Mouse (Mus musculus) liver, adult 2 months (tissue): ENCODE measurements around the gene Rad51b. TPM values are rescaled to one million over a fixed set of nuclear protein-coding genes. Genes with fewer than 3 reads are reported as not detected.
A peak's percentile ranks its signal among the peaks of the same experiment; 100 is the strongest.

Experiments
- DNase-seq: peaks from one replicate; pipeline ENCODE4 v3.0.0-alpha.2; 2011; ENCODE audit warnings: low read depth, low spot score; ENCODE audit errors: extremely low read depth
- H3K27ac ChIP-seq: fragments of 200-500 bp; replicated peaks from 2 replicates; pipeline ENCODE4 v1.5.1; 2012; ENCODE audit warnings: low read depth, mild to moderate bottlenecking, control low read depth, inconsistent platforms, low read length; ENCODE audit not compliant: insufficient read depth
- H3K27me3 ChIP-seq: fragments of 200-500 bp; 2 replicates; pipeline ENCODE4 v1.6.1; 2012; ENCODE audit warnings: mild to moderate bottlenecking, moderate library complexity, low read length, inconsistent platforms; ENCODE audit not compliant: control insufficient read depth, insufficient read depth
- H3K36me3 ChIP-seq: fragments of 200-500 bp; 2 replicates; pipeline ENCODE4 v1.6.1; 2012; ENCODE audit warnings: low read length, inconsistent platforms; ENCODE audit not compliant: control insufficient read depth, insufficient read depth
- H3K4me1 ChIP-seq: fragments of 200-500 bp; 2 replicates; pipeline ENCODE4 v1.6.1; 2011; ENCODE audit warnings: low read length; ENCODE audit not compliant: control insufficient read depth, insufficient read depth
- H3K4me3 ChIP-seq: fragments of 200-500 bp; 2 replicates; pipeline ENCODE4 v1.5.1; 2011; ENCODE audit warnings: low read depth, mild to moderate bottlenecking, control low read depth, low read length, moderate library complexity; ENCODE audit not compliant: insufficient read depth
- H3K79me2 ChIP-seq: fragments of 200-500 bp; 2 replicates; pipeline ENCODE4 v1.6.1; 2012; ENCODE audit warnings: inconsistent platforms, mild to moderate bottlenecking, low read length, moderate library complexity; ENCODE audit not compliant: control insufficient read depth, insufficient read depth
- H3K9ac ChIP-seq: fragments of 200-500 bp; 2 replicates; pipeline ENCODE4 v1.6.1; 2012; ENCODE audit warnings: low read depth, mild to moderate bottlenecking, control low read depth, inconsistent platforms, low read length
- CTCF ChIP-seq: fragments of 200-500 bp; IDR thresholded peaks from 2 replicates; pipeline ENCODE4 v1.5.1; 2011; ENCODE audit warnings: low read depth, low read length, control low read depth
- POLR2A ChIP-seq: fragments of 200-500 bp; IDR thresholded peaks from 2 replicates; pipeline ENCODE4 v1.6.1; 2011; ENCODE audit warnings: low read length, control low read depth; ENCODE audit not compliant: insufficient read depth; ENCODE audit errors: extremely low read depth
- WGBS: fragments of 180-500 bp; shearing (Covaris S2); methylation state at CpG from one replicate; pipeline ENCODE4 v1.1.7; 2018; 5-methylcytosine and 5-hydroxymethylcytosine counted together
- polyA plus RNA-seq: library from polyadenylated mRNA; depleted of rRNA; stranded (reverse); fragments of >200 nt; gene quantifications from 2 replicates; pipeline ENCODE4 v1.2.3, GENCODE M21; 2012
- total RNA-seq: library from RNA; depleted of rRNA; stranded (reverse); fragments of >200 nt; gene quantifications from 2 replicates; pipeline ENCODE4 v1.2.3, GENCODE M21; 2014

Gene Rad51b
- total and polyA plus RNA-seq, 2 experiments: 0.55 to 1.7 TPM

GRCm38 (mm10) chr12:79663893-79664574 lies 367.0 kb downstream of the Rad51b start:
- Histone ChIP-seq H3K9ac (no peak overlapping the region), H3K4me3 (no peak overlapping the region), H3K4me1 (no peaks in the 10 kb centered on the region), H3K27me3 (no peaks in the 10 kb centered on the region), H3K27ac (no peak overlapping the region), H3K36me3 (no peaks in the 10 kb centered on the region), H3K79me2 (no peaks in the 10 kb centered on the region)
- DNase-seq: no peak
- 83% methylated on average over 7 of the region's 7 CpGs for WGBS
- no peak for TF ChIP-seq CTCF
- no peak for TF ChIP-seq POLR2A

DNA sequence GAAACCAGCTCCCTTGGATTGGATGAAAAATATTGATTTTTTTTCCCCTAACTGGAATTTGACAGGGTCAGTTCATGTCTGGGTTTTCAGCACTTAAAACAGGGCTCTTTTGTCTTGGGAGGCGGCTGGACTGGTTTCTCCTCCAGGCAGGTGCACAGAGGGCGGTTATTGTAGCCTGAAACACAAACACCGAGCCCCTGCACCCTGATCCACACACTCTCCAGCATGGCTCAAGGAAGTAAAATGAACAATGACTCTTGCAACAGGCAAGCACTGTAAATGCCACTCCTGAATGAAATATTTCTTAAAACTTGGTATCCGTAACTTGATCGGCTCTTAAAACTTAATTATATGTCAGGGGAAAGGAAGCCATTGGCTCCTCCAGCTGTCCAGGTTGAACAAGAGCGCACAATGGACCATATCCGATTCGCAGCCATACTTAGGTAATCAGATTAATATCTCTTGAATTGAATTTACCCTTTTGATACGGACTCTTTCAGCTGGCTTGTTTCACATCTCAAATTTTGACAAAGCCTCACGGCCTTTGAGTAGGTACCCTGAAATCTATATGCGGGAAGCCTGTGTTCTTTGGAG lies 377.9 kb downstream of the Rad51b start:
- H3K27me3 ChIP-seq: no peaks in the 10 kb centered on the region
- H3K4me3 ChIP-seq: no peak overlapping the region
- H3K9ac ChIP-seq: no peak overlapping the region
- peaks cover 4% of the 10 kb centered on the region for H3K4me1 ChIP-seq
- no peak for TF ChIP-seq POLR2A
- TF ChIP-seq CTCF: no peak
- H3K36me3 ChIP-seq: no peaks in the 10 kb centered on the region
- H3K79me2 ChIP-seq: no peaks in the 10 kb centered on the region
- peak; percentile 61 for DNase-seq
- H3K27ac ChIP-seq: peak overlapping the region; percentile 97
- WGBS: 43% methylated on average over 11 of the region's 11 CpGs

GRCm38 (mm10) chr12:79675440-79676176 lies 378.5 kb downstream of the Rad51b start:
- Histone ChIP-seq H3K36me3 (no peaks in the 10 kb centered on the region), H3K27me3 (no peaks in the 10 kb centered on the region), H3K4me3 (peak overlapping the region; percentile 5; the same call in 1 of the 2 replicates), H3K9ac (peak overlapping the region; percentile 51; the same call in 1 of the 2 replicates), H3K79me2 (no peaks in the 10 kb centered on the region), H3K27ac (peak overlapping the region; percentile 97), H3K4me1 (peaks cover 4% of the 10 kb centered on the region)
- no peak for TF ChIP-seq CTCF
- no peak for TF ChIP-seq POLR2A
- DNase-seq: peak; percentile 90
- 12% methylated on average over 13 of the region's 13 CpGs for WGBS

DNA sequence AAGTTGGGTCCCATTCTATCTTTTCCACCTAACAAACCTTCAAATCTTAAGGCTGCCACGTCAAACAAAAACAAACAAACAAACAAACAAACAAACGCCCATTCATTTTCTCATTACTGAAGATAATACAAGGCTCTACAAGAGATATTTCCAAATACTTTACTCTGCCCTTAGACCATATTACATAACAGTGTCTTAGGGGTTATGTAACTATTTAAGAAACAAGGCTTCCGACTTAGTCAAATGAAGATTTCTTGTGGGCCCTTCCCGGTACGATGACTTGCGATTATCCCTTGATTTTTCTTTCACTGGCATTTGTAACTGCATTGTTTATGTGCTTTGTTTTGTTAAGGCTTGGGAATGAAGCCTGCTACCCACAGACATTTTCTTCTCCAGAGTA lies 379.2 kb downstream of the Rad51b start:
- Histone ChIP-seq H3K27ac (peak overlapping the region; percentile 97), H3K9ac (peak overlapping the region; percentile 16; the same call in 1 of the 2 replicates), H3K79me2 (no peaks in the 10 kb centered on the region), H3K27me3 (no peaks in the 10 kb centered on the region), H3K4me3 (no peak overlapping the region), H3K4me1 (peaks cover 4% of the 10 kb centered on the region), H3K36me3 (no peaks in the 10 kb centered on the region)
- TF ChIP-seq POLR2A: no peak
- TF ChIP-seq CTCF: no peak
- DNase-seq: peak; percentile 61
- 64% methylated on average over 6 of the region's 6 CpGs for WGBS

DNA sequence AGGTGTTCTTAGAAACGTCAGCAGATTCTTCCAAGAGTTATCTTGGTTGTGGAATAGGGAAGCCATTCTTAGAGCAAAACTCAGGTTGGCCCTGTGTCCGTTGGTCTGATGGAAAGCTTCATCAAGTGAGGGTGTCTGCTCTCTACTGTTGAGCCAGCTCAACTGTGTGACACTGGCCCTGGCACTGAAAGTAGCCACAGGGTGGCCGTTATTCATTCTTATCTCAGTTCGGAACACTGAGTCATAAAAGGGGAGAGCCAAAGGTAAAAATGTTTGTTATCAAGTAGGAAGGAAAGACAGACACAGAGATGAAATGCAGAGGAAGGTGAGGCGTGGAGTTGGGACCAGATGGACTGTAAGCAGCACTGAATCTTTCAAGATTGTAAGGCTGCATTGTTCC lies 379.8 kb downstream of the Rad51b start:
- 81% methylated on average over 5 of the region's 5 CpGs for WGBS
- no peak for DNase-seq
- H3K27me3 ChIP-seq: no peaks in the 10 kb centered on the region
- peaks cover 4% of the 10 kb centered on the region for H3K4me1 ChIP-seq
- H3K27ac ChIP-seq: no peak overlapping the region
- TF ChIP-seq POLR2A: no peak
- TF ChIP-seq CTCF: no peak
- no peaks in the 10 kb centered on the region for H3K36me3 ChIP-seq
- no peak overlapping the region for H3K9ac ChIP-seq
- H3K4me3 ChIP-seq: no peak overlapping the region
- no peaks in the 10 kb centered on the region for H3K79me2 ChIP-seq
